Mouse (Mus musculus) MEL (cell line): ENCODE results near the gene Samhd1.

Experiments used
- CTCF ChIP-seq, 3 experiments: IDR thresholded peaks in 2 of 3; conservative IDR thresholded peaks in 1 of 3; 2 replicates each; pipeline ENCODE4 v1.5.1; 2011 to 2012; ENCODE audit warnings: low read length in 3 of 3, low read depth in 2 of 3, mild to moderate bottlenecking in 2 of 3, improper control_type of control experiment in 1 of 3, inconsistent platforms in 1 of 3, mixed read lengths in 1 of 3, moderate library complexity in 1 of 3; ENCODE audit not compliant: control insufficient read depth in 1 of 3, insufficient read depth in 1 of 3, poor library complexity in 1 of 3, severe bottlenecking in 1 of 3
- GABPA ChIP-seq: IDR thresholded peaks from 2 replicates; pipeline ENCODE4 v1.6.1; 2012; ENCODE audit warnings: low read depth, mild to moderate bottlenecking, inconsistent platforms, low read length, improper control_type of control experiment, moderate library complexity
- GATA1 ChIP-seq: IDR thresholded peaks from 2 replicates; pipeline ENCODE4 v1.6.1; 2011; ENCODE audit warnings: low read depth, low read length, improper control_type of control experiment
- MAX ChIP-seq: IDR thresholded peaks from 2 replicates; pipeline ENCODE4 v1.6.1; 2011; ENCODE audit warnings: low read length, improper control_type of control experiment
- MYC ChIP-seq: IDR thresholded peaks from 2 replicates; pipeline ENCODE4 v1.6.1; 2011; ENCODE audit warnings: low read depth, mild to moderate bottlenecking, low read length, improper control_type of control experiment, moderate library complexity
- NRF1 ChIP-seq: IDR thresholded peaks from 2 replicates; pipeline ENCODE4 v1.6.1; 2014; ENCODE audit warnings: low read depth, mild to moderate bottlenecking, inconsistent platforms, low read length, improper control_type of control experiment, moderate library complexity; ENCODE audit not compliant: poor library complexity, insufficient read depth, severe bottlenecking
- POLR2A ChIP-seq, 2 experiments: IDR thresholded peaks; 2 replicates each; pipeline ENCODE4 v1.6.1; 2011 to 2012; ENCODE audit warnings: low read length in 2 of 2, mild to moderate bottlenecking in 2 of 2, control low read depth in 1 of 2, improper control_type of control experiment in 1 of 2, low read depth in 1 of 2, moderate library complexity in 1 of 2; ENCODE audit not compliant: control insufficient read depth in 1 of 2, insufficient read depth in 1 of 2, poor library complexity in 1 of 2
- TCF12 ChIP-seq: IDR thresholded peaks from 2 replicates; pipeline ENCODE4 v1.6.1; 2014; ENCODE audit warnings: low read depth, mild to moderate bottlenecking, inconsistent platforms, low read length, improper control_type of control experiment, moderate library complexity
- ZC3H11A ChIP-seq: IDR thresholded peaks from 2 replicates; pipeline ENCODE4 v1.6.1; 2012; ENCODE audit warnings: low read depth, mild to moderate bottlenecking, inconsistent platforms, low read length, improper control_type of control experiment
- ZNF384 ChIP-seq: IDR thresholded peaks from 2 replicates; pipeline ENCODE4 v1.6.1; 2012; ENCODE audit warnings: low read depth, mild to moderate bottlenecking, inconsistent platforms, low read length, improper control_type of control experiment

- TF ChIP-seq ZNF384 (no peak), CTCF (IDR thresholded peaks at IDR 0.05 in 2 of 3, conservative IDR thresholded peaks at IDR 0.05 in 1 of 3; ENCODE audit: control insufficient read depth in 1 of 3, insufficient read depth in 1 of 3, low read depth in 2 of 3, low read length in 3 of 3, poor library complexity in 1 of 3, severe bottlenecking in 1 of 3) (no peak), GATA1 (no peak), MAX (no peak), POLR2A (IDR thresholded peaks at IDR 0.05; ENCODE audit: control insufficient read depth in 1 of 2, insufficient read depth in 1 of 2, low read depth in 1 of 2, low read length in 2 of 2, poor library complexity in 1 of 2) (no peak), MYC (no peak), TCF12 (no peak), NRF1 (no peak), ZC3H11A (no peak), GABPA (no peak)
Observed at GRCm38 (mm10) chr2:157053124-157053523, 81.9 kb downstream of the Samhd1 start.
